Mouse (Mus musculus) bone marrow macrophage, adult 2 months (primary cell): ENCODE data around the gene Tmc8.

Source experiments
- CTCF ChIP-seq: IDR thresholded peaks from 2 replicates; pipeline ENCODE4 v1.5.1; 2012; ENCODE audit warnings: low read depth, mild to moderate bottlenecking, low read length, moderate library complexity
- POLR2A ChIP-seq: IDR thresholded peaks from 2 replicates; pipeline ENCODE4 v1.6.1; 2012; ENCODE audit warnings: mild to moderate bottlenecking, low read depth, low read length, borderline replicate concordance

- TF ChIP-seq POLR2A (no peak), CTCF (no peak)
Measured at GRCm38 (mm10) chr11:117794035-117794551, 12.2 kb downstream of the Tmc8 start.
